Mouse (Mus musculus) liver, embryonic 11.5 days (tissue): ENCODE measurements at regions not wholly inside any gene's neighbourhood (a gene's known extent, or its start where the extent isn't known, plus 50 kb on each side); places are given as distances from the start of the nearest gene placed in this dataset.
"Not testable (repeated sequence)": the region's sequence is repeated elsewhere in the genome, so short reads cannot be mapped to it uniquely, and the experiment has no call there.

Experiments
- ATAC-seq: fragments of 200-750 bp; cut with Nextera tagmentation; replicated peaks from 2 replicates; pipeline ENCODE4 v1.8.0; 2017; ENCODE audit warnings: moderate number of reproducible peaks, mild to moderate bottlenecking, moderate TSS enrichment, moderate library complexity; ENCODE audit not compliant: low FRiP score
- DNase-seq: peaks from one replicate; pipeline ENCODE4 v3.0.0-alpha.2; 2017; ENCODE audit warnings: low spot score
- H3K27ac ChIP-seq: fragments of 300-500 bp; sonication (generic); 2 replicates; pipeline ENCODE4 v1.5.1; 2014; ENCODE audit warnings: mild to moderate bottlenecking, low read depth, low read length, control low read depth
- H3K27me3 ChIP-seq: fragments of 300-500 bp; sonication (generic); replicated peaks from 2 replicates; pipeline ENCODE4 v1.6.1; 2014; ENCODE audit warnings: low read length, mixed read lengths; ENCODE audit not compliant: control insufficient read depth, insufficient read depth
- H3K36me3 ChIP-seq: fragments of 300-500 bp; sonication (generic); 2 replicates; pipeline ENCODE4 v1.6.1; 2014; ENCODE audit warnings: mild to moderate bottlenecking, low read length, moderate library complexity, mixed read lengths; ENCODE audit not compliant: control insufficient read depth, insufficient read depth
- H3K4me1 ChIP-seq: fragments of 300-500 bp; sonication (generic); replicated peaks from 2 replicates; pipeline ENCODE4 v1.6.1; 2014; ENCODE audit warnings: low read length, mixed read lengths; ENCODE audit not compliant: control insufficient read depth, insufficient read depth
- H3K4me2 ChIP-seq: fragments of 300-500 bp; sonication (generic); 2 replicates; pipeline ENCODE4 v1.6.1; 2014; ENCODE audit warnings: mild to moderate bottlenecking, control low read depth, moderate library complexity
- H3K4me3 ChIP-seq: fragments of 300-500 bp; sonication (generic); 2 replicates; pipeline ENCODE4 v1.5.1; 2014; ENCODE audit warnings: low read depth, low read length, control low read depth
- H3K9ac ChIP-seq: fragments of 300-500 bp; sonication (generic); 2 replicates; pipeline ENCODE4 v1.6.1; 2014; ENCODE audit warnings: low read depth, low read length, control low read depth
- H3K9me3 ChIP-seq: fragments of 300-500 bp; sonication (generic); 2 replicates; pipeline ENCODE4 v1.6.1; 2016; ENCODE audit warnings: low read length, inconsistent platforms, mixed read lengths; ENCODE audit not compliant: control insufficient read depth
- WGBS: fragments of 180-500 bp; shearing (Covaris S2); extraction: QIAGEN DNeasy Blood & Tissue Kit; methylation state at CpG from one replicate; pipeline ENCODE4 v1.1.7; 2014; 5-methylcytosine and 5-hydroxymethylcytosine counted together

GRCm38 (mm10) chr14:120755389-120755788 lies 155.6 kb upstream of the Ipo5 start:
- Histone ChIP-seq H3K27ac (no peak overlapping the region), H3K4me3 (no peak overlapping the region), H3K27me3 (no peaks in the 10 kb centered on the region), H3K4me2 (no peak overlapping the region), H3K4me1 (no peaks in the 10 kb centered on the region), H3K9me3 (no peaks in the 10 kb centered on the region), H3K36me3 (no peaks in the 10 kb centered on the region), H3K9ac (no peak overlapping the region)
- ATAC-seq (no peak), DNase-seq (no peak)
- WGBS = 69% methylated on average over 10 of the region's 10 CpGs

GRCm38 (mm10) chr14:120758200-120758830 lies 152.7 kb upstream of the Ipo5 start:
- no peak overlapping the region for H3K9ac ChIP-seq
- no peaks in the 10 kb centered on the region for H3K27me3 ChIP-seq
- no peak for ATAC-seq
- H3K4me2 ChIP-seq = no peak overlapping the region
- no peaks in the 10 kb centered on the region for H3K9me3 ChIP-seq
- 86% methylated on average over 14 of the region's 14 CpGs for WGBS
- H3K4me3 ChIP-seq = no peak overlapping the region
- H3K4me1 ChIP-seq = no peaks in the 10 kb centered on the region
- DNase-seq = no peak
- H3K27ac ChIP-seq = no peak overlapping the region
- H3K36me3 ChIP-seq = no peaks in the 10 kb centered on the region

DNA sequence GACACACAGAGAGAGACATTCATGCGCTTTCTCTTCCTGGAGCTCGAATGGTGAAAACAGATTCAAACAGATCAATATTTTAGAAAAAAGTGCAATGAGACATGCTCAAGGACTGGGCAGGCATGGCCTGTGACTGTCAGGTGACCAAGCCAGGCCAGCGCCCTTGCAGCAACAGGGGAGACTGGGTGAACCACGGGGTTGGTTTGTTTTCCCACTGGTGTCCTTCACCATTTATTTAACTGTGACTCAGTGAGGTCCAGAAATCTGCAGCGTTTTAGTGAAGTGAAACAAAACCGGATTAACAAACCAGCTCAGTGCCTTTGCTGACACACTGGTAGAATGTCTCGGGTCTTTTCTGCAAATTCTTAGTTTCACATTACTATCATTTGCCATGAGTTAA lies 148.9 kb upstream of the Ipo5 start:
- DNase-seq = no peak
- H3K9me3 ChIP-seq = no peaks in the 10 kb centered on the region
- no peak overlapping the region for H3K9ac ChIP-seq
- H3K4me1 ChIP-seq = no peaks in the 10 kb centered on the region
- 0 out of 2 replicates have a peak, but pooled peaks have one; percentile 34 for ATAC-seq
- no peak overlapping the region for H3K27ac ChIP-seq
- no peaks in the 10 kb centered on the region for H3K36me3 ChIP-seq
- no peaks in the 10 kb centered on the region for H3K27me3 ChIP-seq
- WGBS = 72% methylated on average over 7 of the region's 7 CpGs
- H3K4me3 ChIP-seq = no peak overlapping the region
- H3K4me2 ChIP-seq = no peak overlapping the region

GRCm38 (mm10) chr14:120762733-120763132 lies 148.3 kb upstream of the Ipo5 start:
- H3K9me3 ChIP-seq = no peaks in the 10 kb centered on the region
- no peak overlapping the region for H3K27ac ChIP-seq
- WGBS = 69% methylated on average over 11 of the region's 11 CpGs
- no peak overlapping the region for H3K4me2 ChIP-seq
- no peaks in the 10 kb centered on the region for H3K36me3 ChIP-seq
- ATAC-seq (0 out of 2 replicates have a peak, but pooled peaks have one; percentile 31), DNase-seq (no peak)
- H3K9ac ChIP-seq = no peak overlapping the region
- no peaks in the 10 kb centered on the region for H3K4me1 ChIP-seq
- H3K27me3 ChIP-seq = no peaks in the 10 kb centered on the region
- H3K4me3 ChIP-seq = no peak overlapping the region

GRCm38 (mm10) chr14:120763796-120764195 lies 147.2 kb upstream of the Ipo5 start:
- DNase-seq (no peak), ATAC-seq (no peak)
- Histone ChIP-seq H3K9me3 (no peaks in the 10 kb centered on the region), H3K9ac (no peak overlapping the region), H3K4me1 (no peaks in the 10 kb centered on the region), H3K27me3 (no peaks in the 10 kb centered on the region), H3K4me2 (no peak overlapping the region), H3K4me3 (no peak overlapping the region), H3K27ac (no peak overlapping the region), H3K36me3 (no peaks in the 10 kb centered on the region)
- 88% methylated on average over 5 of the region's 5 CpGs for WGBS

GRCm38 (mm10) chr14:120764386-120764785 lies 146.6 kb upstream of the Ipo5 start:
- Histone ChIP-seq H3K27ac (no peak overlapping the region), H3K4me3 (no peak overlapping the region), H3K9ac (no peak overlapping the region), H3K9me3 (no peaks in the 10 kb centered on the region), H3K27me3 (no peaks in the 10 kb centered on the region), H3K4me1 (no peaks in the 10 kb centered on the region), H3K36me3 (no peaks in the 10 kb centered on the region), H3K4me2 (no peak overlapping the region)
- WGBS = 77% methylated on average over 3 of the region's 3 CpGs
- ATAC-seq (no peak), DNase-seq (no peak)

- H3K27me3 ChIP-seq = no peaks in the 10 kb centered on the region
- no peaks in the 10 kb centered on the region for H3K4me1 ChIP-seq
- no peak overlapping the region for H3K27ac ChIP-seq
- 90% methylated on average over 5 of the region's 5 CpGs for WGBS
- H3K4me2 ChIP-seq = no peak overlapping the region
- DNase-seq (no peak), ATAC-seq (no peak)
- no peaks in the 10 kb centered on the region for H3K36me3 ChIP-seq
- no peaks in the 10 kb centered on the region for H3K9me3 ChIP-seq
- H3K9ac ChIP-seq = no peak overlapping the region
- no peak overlapping the region for H3K4me3 ChIP-seq
Observed at GRCm38 (mm10) chr14:120766451-120766850, 144.6 kb upstream of the Ipo5 start.

DNA sequence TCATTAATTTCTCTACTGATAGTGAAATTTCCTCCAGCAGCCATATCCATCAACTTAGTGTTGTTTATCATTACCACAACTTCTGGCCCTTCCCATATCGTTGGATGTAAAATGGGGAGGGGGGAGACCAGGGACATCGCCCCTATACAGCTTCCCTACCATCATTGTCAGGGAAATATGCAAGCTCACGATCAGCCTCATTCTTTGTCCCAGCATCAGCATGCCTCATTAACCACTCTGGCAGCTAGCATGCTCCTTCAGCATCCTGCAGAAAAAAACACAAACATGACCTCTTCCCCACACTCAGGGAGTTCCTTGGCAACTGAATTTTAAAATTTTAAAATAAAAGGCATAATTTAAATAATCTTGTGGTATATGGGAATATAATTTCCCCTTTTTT lies 140.4 kb upstream of the Ipo5 start:
- 71% methylated on average over 3 of the region's 3 CpGs for WGBS
- Histone ChIP-seq H3K4me3 (no peak overlapping the region), H3K27me3 (no peaks in the 10 kb centered on the region), H3K4me2 (no peak overlapping the region), H3K9me3 (no peaks in the 10 kb centered on the region), H3K4me1 (no peaks in the 10 kb centered on the region), H3K9ac (no peak overlapping the region), H3K27ac (no peak overlapping the region), H3K36me3 (no peaks in the 10 kb centered on the region)
- DNase-seq = no peak
- no peak for ATAC-seq

DNA sequence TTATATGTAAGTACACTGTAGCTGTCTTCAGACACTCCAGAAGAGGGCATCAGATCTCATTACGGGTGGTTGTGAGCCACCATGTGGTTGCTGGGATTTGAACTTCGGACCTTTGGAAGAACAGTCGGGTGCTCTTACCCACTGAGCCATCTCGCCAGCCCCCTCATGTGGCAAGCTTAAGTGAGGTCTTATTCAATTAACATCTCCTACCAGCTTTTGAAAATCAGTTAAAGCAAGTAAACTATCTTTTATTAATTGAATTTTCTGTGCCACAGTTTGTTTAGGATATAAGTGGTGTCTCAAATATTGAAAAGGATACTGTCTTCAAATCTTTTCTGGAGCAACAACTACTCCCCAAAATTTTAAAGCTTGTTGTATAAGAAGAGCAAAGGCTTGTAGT lies 138.0 kb upstream of the Ipo5 start:
- not testable (repeated sequence) for ATAC-seq, H3K4me2 ChIP-seq, H3K36me3 ChIP-seq, DNase-seq, H3K4me3 ChIP-seq, H3K27ac ChIP-seq, H3K4me1 ChIP-seq, H3K9ac ChIP-seq, H3K9me3 ChIP-seq, H3K27me3 ChIP-seq
- 65% methylated on average over 3 of the region's 4 CpGs for WGBS
